Mouse (Mus musculus) retina, adult 2 months (tissue): Measurements from ENCODE around the gene Mogat1.
"Not testable (repeated sequence)": the region's sequence is repeated elsewhere in the genome, so short reads cannot be mapped to it uniquely, and the experiment has no call there.

Experiments used
- DNase-seq: peaks from one replicate; pipeline ENCODE4 v3.0.0-alpha.2; 2012; ENCODE audit warnings: low read depth, low spot score

The Mogat1 gene

DNA sequence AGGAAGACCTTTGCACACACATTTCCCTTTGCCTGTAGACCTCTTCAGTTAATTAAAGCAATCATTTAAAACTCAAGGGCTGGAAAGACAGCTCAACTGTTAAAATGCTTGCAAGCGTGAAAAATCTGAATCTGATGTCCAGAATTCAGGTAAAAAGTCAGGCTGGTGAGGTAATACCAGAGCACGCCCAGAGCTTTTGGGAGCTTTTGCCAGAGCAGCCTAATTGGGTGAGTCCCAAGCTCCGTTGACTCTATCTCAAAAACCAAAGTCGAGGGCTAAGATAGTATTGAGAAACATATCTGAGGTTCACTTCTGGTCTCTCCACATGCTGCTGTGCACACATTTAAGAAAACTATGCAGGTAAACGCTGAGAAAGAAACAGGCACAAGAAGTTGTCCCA lies at the start of gene Mogat1:
Mogat1 (plus strand) TSS at position 130 of the 400 bp plus-strand sequence.
- DNase-seq = no peak

- DNase-seq = no peak
These were observed 38.4 kb upstream of the Mogat1 start for GRCm38 (mm10) chr1:78472441-78472840.

- no peak for DNase-seq
These were observed 27.4 kb upstream of the Mogat1 start for GRCm38 (mm10) chr1:78483430-78483829.

DNA sequence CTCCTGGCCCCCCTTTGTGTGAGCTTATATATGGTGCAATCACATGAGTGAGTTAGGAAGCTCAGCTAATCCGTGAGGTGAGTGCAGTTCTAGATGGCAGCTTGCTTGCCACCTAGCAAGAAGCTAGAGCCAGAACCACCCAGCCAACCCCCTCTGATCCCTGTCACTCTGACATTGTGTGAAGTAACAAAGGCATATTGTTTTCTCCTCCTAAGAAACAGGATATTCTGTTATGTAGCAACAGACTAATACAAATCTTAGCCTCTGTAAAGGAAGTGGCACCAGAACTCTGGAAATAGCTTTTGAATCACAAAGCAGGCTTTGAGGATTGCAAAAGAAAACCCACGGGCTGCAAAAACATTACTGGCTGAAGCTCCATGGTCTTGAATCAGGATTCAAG lies 26.4 kb upstream of the Mogat1 start:
- DNase-seq = no peak

DNA sequence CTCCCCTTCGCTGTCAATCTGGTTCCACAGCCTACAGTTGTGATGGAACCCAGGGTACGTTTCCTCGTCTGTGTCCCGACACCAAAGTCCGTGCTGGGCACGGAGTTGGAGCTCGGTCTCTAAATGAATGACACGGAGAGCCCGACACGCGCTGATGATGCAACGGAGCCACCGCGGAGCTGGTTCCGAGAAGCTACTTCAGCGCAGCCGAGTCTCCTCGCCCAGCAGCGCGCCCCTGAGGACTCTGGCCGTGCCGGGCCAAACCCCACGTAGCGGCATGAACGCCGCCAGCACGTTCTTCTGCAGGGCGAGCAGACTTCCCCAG lies 22.4 kb upstream of the Mogat1 start:
- no peak for DNase-seq

DNA sequence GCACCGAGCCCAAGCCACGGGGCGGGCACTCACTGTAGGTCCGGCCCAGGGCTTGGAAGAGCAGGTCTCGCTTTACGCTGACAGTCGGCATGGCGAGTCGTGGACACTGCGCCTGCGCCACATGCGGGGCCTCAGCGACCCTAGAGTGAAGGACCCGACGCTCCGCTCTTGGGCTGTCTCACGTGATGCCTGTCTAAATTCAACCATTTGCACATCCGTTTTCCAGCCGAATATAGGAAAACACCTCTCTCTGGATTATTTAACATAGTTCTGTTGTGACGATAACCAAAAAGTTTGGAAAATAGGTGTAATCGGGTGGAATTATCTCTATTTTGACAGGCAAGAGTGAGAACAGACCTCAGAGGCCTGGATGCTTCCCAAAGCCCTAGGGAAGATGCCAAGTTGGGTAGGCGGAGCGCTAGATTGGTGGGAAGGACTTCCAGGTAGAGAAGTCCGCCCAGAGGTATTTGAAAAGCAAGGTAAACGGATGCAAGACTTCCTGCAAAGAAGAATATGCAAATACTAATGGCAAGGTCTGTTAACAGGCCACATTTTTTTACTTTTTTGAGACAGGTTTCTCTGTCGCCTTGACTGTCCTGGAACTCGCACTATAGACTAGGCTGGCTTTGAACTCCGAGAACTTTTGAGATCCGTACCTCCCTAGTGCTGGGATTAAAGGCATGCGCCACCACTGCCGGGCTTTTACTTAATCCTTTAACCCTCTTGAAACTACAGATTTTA lies 21.9 kb upstream of the Mogat1 start, which contains the start of gene Farsb:
Farsb (minus strand) TSS at position 146 of the 741 bp plus-strand sequence.
- DNase-seq = peak; percentile 90

- no peak for DNase-seq
These were observed 20.6 kb upstream of the Mogat1 start for GRCm38 (mm10) chr1:78490143-78490542.

GRCm38 (mm10) chr1:78501036-78501435 lies 9.8 kb upstream of the Mogat1 start:
- no peak for DNase-seq

GRCm38 (mm10) chr1:78501856-78502255 lies 8.9 kb upstream of the Mogat1 start:
- DNase-seq = not testable (repeated sequence)

DNA sequence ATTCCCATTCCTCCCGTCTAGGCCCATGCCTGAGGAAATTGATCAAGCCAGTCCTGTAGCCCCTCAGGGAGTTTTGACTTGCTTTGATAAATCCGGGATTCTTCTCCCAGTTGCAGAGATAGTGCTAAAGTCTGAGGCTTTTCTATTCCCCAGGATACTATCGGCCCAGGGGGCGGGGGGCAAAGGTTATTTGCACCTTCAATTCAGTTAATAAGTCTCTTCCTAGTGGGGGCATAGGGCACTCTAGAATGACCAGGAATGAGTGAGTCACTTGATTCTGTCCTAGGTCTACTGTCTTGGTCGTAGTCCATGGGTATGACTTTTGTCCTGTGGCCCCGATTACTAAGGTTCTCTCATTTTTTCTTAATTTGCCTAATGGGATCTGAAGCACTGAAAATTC lies 8.3 kb upstream of the Mogat1 start:
- DNase-seq = no peak

DNA sequence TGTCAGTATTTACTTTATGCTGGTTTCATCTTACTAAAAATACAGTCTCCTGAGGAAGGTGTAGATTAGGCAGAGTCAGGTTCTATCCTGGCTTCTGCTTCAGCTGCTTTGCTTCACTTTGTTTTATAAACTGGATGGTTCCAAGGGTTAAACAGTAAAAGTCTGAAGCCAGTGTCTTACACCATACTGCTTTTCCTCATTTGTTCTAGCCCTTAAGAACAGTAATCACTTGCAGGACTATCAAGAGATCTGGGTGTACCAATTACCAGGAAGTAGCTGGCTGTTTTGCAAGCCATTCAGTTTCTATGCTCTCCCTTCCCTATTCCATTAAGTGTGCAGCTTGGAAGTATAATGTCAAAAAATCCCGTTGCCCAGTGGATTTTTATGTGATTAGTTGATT lies 3.7 kb upstream of the Mogat1 start:
- DNase-seq = no peak

DNA sequence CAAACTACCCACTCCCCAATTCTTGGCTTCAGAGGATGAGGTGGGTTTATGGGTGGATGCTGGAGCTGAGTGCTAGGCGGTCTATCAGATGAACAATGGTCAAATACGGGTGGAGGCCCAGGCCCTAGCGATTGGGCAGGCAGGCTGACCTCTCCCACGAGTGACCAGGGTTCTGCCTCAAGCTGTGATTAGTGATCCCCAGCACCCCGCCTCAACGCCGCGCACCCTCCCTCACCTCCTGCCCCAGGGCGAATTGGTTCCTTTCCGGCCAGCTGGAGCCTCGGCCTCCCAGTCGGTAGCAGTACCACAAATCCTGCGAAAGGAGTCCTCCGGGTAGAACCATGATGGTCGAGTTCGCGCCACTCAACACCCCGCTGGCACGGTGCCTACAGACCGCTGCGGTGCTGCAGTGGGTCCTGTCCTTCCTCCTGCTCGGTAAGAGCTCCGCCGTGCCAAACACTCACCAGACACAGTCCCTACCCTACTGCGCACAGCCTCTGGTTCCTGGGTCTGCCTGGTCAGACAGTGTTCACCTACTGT lies 900 bp downstream of the Mogat1 start, which contains the start of gene BC035947:
BC035947 (minus strand) TSS at position 538 of the 540 bp plus-strand sequence.
- no peak for DNase-seq

GRCm38 (mm10) chr1:78512756-78513155 lies 2.0 kb downstream of the Mogat1 start:
- DNase-seq = no peak

GRCm38 (mm10) chr1:78518907-78519306 lies 8.1 kb downstream of the Mogat1 start:
- DNase-seq = no peak

GRCm38 (mm10) chr1:78525189-78525886 lies 14.5 kb downstream of the Mogat1 start:
- DNase-seq = no peak

- no peak for DNase-seq
These were observed 17.6 kb downstream of the Mogat1 start for GRCm38 (mm10) chr1:78528356-78528755.

GRCm38 (mm10) chr1:78529011-78529410 lies 18.2 kb downstream of the Mogat1 start:
- DNase-seq = no peak

DNA sequence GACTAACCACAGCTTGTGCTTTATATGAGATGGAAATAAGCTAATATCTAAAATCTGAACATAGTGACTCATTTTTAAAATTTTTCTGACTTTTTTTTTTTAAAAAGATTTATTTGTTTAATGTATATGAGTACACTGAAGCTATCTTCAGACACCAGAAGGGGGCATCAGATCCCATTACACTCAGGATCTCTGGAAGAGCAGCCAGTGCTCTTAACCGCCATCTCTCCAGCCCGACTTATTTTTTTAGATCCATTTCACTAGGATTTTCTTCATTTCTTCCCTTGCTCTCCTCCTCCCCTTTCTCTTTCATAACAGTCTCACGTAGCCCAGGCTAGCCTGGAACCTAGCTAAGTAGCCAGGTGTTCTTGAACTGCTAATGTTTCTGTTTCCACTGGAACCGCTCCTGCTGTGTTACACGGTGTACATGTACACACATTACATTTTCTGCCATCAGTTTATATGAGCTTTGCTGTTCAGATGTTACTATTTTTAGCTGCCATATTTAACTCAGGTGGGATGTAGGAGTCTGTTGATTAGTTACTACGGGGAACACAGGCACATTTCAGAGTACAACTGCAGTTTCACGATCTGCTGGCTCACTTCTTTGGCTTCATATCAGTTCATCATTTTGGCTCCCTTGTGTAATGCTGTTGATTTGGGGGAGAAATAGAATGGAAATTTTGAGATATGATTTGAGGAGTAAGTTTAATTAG lies 19.9 kb downstream of the Mogat1 start:
- DNase-seq = no peak

- no peak for DNase-seq
These were observed 21.5 kb downstream of the Mogat1 start for GRCm38 (mm10) chr1:78532184-78532800.

GRCm38 (mm10) chr1:78534428-78535150 lies 23.8 kb downstream of the Mogat1 start:
- DNase-seq = no peak
